Mouse (Mus musculus): Measurements from ENCODE around the gene Ncapg. TPM values are rescaled to one million over a fixed set of nuclear protein-coding genes. Genes with fewer than 3 reads are reported as not detected.
A peak's percentile ranks its signal among the peaks of the same experiment; 100 is the strongest.
"Not testable (repeated sequence)": the region's sequence is repeated elsewhere in the genome, so short reads cannot be mapped to it uniquely, and the experiment has no call there.

Gene Ncapg
- total RNA-seq (2021), result under 1 TPM; 0.61 to 0.77 TPM
- long read RNA-seq, experiment 1, result 0 reads
- long read RNA-seq, experiment 2, result 0 reads

GRCm38 (mm10) chr5:45669598-45670279 lies at the start of gene Ncapg:
Ncapg (plus strand) TSS chr5:45669919.
- intact Hi-C loops (cut with DNase I), result loop anchor here (2.0 to 5.0 kb wide), 2 partner anchors 197 to 678 kb away; no protein-coding TSS in a partner anchor
- peak; percentile 99 for DNase-seq (ENCODE audit: low spot score in 2 of 2)

GRCm38 (mm10) chr5:45621511-45621910 lies 48.2 kb upstream of the Ncapg start:
- no peak for DNase-seq (ENCODE audit: low spot score in 2 of 2)
- intact Hi-C loops (cut with DNase I), result no loop called here

- DNase-seq (ENCODE audit: low spot score in 2 of 2), result peak in 1 of 2 experiments; percentile 8
- intact Hi-C loops (cut with DNase I), result no loop called here
These were observed 41.9 kb upstream of the Ncapg start for GRCm38 (mm10) chr5:45627771-45628170.

- DNase-seq (ENCODE audit: low spot score in 2 of 2), result no peak
These were observed 40.2 kb upstream of the Ncapg start for GRCm38 (mm10) chr5:45629470-45629869.

GRCm38 (mm10) chr5:45638378-45638777 lies 31.3 kb upstream of the Ncapg start:
- DNase-seq (ENCODE audit: low spot score in 2 of 2), result no peak
- intact Hi-C loops (cut with DNase I), result no loop called here

More at GRCm38 (mm10) chr5:45629470-45629869, 40.2 kb upstream of the Ncapg start:
- intact Hi-C loops (cut with DNase I), result no loop called here

- intact Hi-C loops (cut with DNase I), result no loop called here
These were observed 30.7 kb upstream of the Ncapg start, which contains the start of gene Fam184b for GRCm38 (mm10) chr5:45638806-45639714. Fam184b (minus strand) TSS chr5:45639614.

GRCm38 (mm10) chr5:45639715-45640092 lies 30.0 kb upstream of the Ncapg start:
- peak in 1 of 2 experiments; percentile 10 for DNase-seq (ENCODE audit: low spot score in 2 of 2)
- intact Hi-C loops (cut with DNase I), result no loop called here

More at GRCm38 (mm10) chr5:45638806-45639714, 30.7 kb upstream of the Ncapg start, which contains the start of gene Fam184b:
- peak; percentile 84 to 86 for DNase-seq (ENCODE audit: low spot score in 2 of 2)

- intact Hi-C loops (cut with DNase I), result no loop called here
These were observed 18.6 kb upstream of the Ncapg start for GRCm38 (mm10) chr5:45651026-45651703.

GRCm38 (mm10) chr5:45658406-45658805 lies 11.3 kb upstream of the Ncapg start:
- intact Hi-C loops (cut with DNase I); DNase-seq (ENCODE audit: low spot score in 2 of 2): not testable (repeated sequence)

More at GRCm38 (mm10) chr5:45651026-45651703, 18.6 kb upstream of the Ncapg start:
- DNase-seq (ENCODE audit: low spot score in 2 of 2), result no peak

GRCm38 (mm10) chr5:45668324-45668723 lies 1.4 kb upstream of the Ncapg start:
- DNase-seq (ENCODE audit: low spot score in 2 of 2), result peak; percentile 8 to 57
- intact Hi-C loops (cut with DNase I), result loop anchor here (1.0 to 5.0 kb wide), 3 partner anchors 133 to 679 kb away; no protein-coding TSS in a partner anchor

GRCm38 (mm10) chr5:45668831-45669230 lies 888 bp upstream of the Ncapg start:
- intact Hi-C loops (cut with DNase I), result loop anchor here (1.0 to 5.0 kb wide), 3 partner anchors 134 to 678 kb away; no protein-coding TSS in a partner anchor
- peak in 1 of 2 experiments; percentile 3 for DNase-seq (ENCODE audit: low spot score in 2 of 2)

- intact Hi-C loops (cut with DNase I), result loop anchor here (2.0 to 5.0 kb wide), 2 partner anchors 196 to 678 kb away; no protein-coding TSS in a partner anchor
- DNase-seq (ENCODE audit: low spot score in 2 of 2), result peak in 1 of 2 experiments; percentile 22
These were observed 503 bp upstream of the Ncapg start for GRCm38 (mm10) chr5:45669234-45669597.

GRCm38 (mm10) chr5:45670280-45670670 lies 556 bp downstream of the Ncapg start:
- intact Hi-C loops (cut with DNase I), result no loop called here

GRCm38 (mm10) chr5:45670894-45671494 lies 1.3 kb downstream of the Ncapg start:
- intact Hi-C loops (cut with DNase I), result no loop called here
- no peak for DNase-seq (ENCODE audit: low spot score in 2 of 2)

More at GRCm38 (mm10) chr5:45670280-45670670, 556 bp downstream of the Ncapg start:
- no peak for DNase-seq (ENCODE audit: low spot score in 2 of 2)

- no peak for DNase-seq (ENCODE audit: low spot score in 2 of 2)
- intact Hi-C loops (cut with DNase I), result no loop called here
These were observed 5.3 kb downstream of the Ncapg start for GRCm38 (mm10) chr5:45675032-45675431.

- DNase-seq (ENCODE audit: low spot score in 2 of 2), result no peak
These were observed 7.9 kb downstream of the Ncapg start for GRCm38 (mm10) chr5:45677639-45678038.

GRCm38 (mm10) chr5:45679955-45680354 lies 10.2 kb downstream of the Ncapg start:
- intact Hi-C loops (cut with DNase I), result no loop called here
- no peak for DNase-seq (ENCODE audit: low spot score in 2 of 2)

More at GRCm38 (mm10) chr5:45677639-45678038, 7.9 kb downstream of the Ncapg start:
- intact Hi-C loops (cut with DNase I), result no loop called here

- intact Hi-C loops (cut with DNase I), result no loop called here
These were observed 13.7 kb downstream of the Ncapg start for GRCm38 (mm10) chr5:45683388-45683787.

GRCm38 (mm10) chr5:45685243-45685642 lies 15.5 kb downstream of the Ncapg start:
- intact Hi-C loops (cut with DNase I), result no loop called here
- no peak for DNase-seq (ENCODE audit: low spot score in 2 of 2)

More at GRCm38 (mm10) chr5:45683388-45683787, 13.7 kb downstream of the Ncapg start:
- DNase-seq (ENCODE audit: low spot score in 2 of 2), result no peak
